Mouse (Mus musculus) E14TG2a.4 (cell line): ENCODE data around the gene Foxf1.

Experiments used
- CTCF ChIP-seq: conservative IDR thresholded peaks from 2 replicates; pipeline ENCODE4 v1.5.1; 2014; ENCODE audit warnings: low read length
- NANOG ChIP-seq: IDR thresholded peaks from 2 replicates; pipeline ENCODE4 v1.6.1; 2014; ENCODE audit warnings: borderline replicate concordance, low read length, mixed read lengths
- POU5F1 ChIP-seq: IDR thresholded peaks from 2 replicates; pipeline ENCODE4 v1.6.1; 2014; ENCODE audit warnings: low read length, borderline replicate concordance

- no peak for TF ChIP-seq CTCF
- no peak for TF ChIP-seq POU5F1
- TF ChIP-seq NANOG: no peak
Measured at GRCm38 (mm10) chr8:121085561-121085960, 1.4 kb downstream of the Foxf1 start.
